Mouse (Mus musculus) liver, embryonic 14.5 days (tissue): ENCODE measurements around the gene Msi2.

Experiments
- CTCF ChIP-seq: IDR thresholded peaks from 2 replicates; pipeline ENCODE4 v1.5.1; 2016; ENCODE audit warnings: antibody characterized with exemption, low read depth, control low read depth
- EP300 ChIP-seq: IDR thresholded peaks from 2 replicates; pipeline ENCODE4 v1.6.1; 2016; ENCODE audit warnings: antibody characterized with exemption, low read depth

DNA sequence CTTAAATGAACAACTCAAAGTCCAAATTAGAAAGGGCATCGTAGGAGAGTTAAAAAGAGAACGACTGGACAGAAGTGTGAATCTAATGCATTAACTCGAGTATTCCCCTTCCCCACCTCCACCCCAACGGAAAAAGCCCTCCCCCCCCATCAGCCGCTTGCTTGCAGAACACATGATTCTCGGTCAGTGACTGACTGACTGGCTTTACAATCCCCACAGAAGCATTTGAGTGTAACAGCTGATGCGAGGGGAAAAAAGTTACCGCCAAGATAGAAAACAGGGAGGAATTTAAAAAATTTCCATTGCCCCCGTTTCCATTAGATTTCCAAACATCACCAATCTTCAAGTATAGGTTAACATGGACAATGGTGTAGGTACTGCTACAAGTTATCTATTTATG is 4.8 kb downstream of the Msi2 start:
- TF ChIP-seq CTCF = no peak
- no peak for TF ChIP-seq EP300
